Mouse (Mus musculus) heart, embryonic 13.5 days (tissue): ENCODE results near the gene Kif1a. TPM values are rescaled to one million over a fixed set of nuclear protein-coding genes. Genes with fewer than 3 reads are reported as not detected.

Experiments
- ATAC-seq: fragments of 200-750 bp; cut with Nextera tagmentation; 2 replicates; pipeline ENCODE4 v1.8.0; 2017; ENCODE audit warnings: moderate TSS enrichment; ENCODE audit not compliant: insufficient number of reproducible peaks, low FRiP score, low TSS enrichment; ENCODE audit errors: extremely low read depth
- H3K27ac ChIP-seq: fragments of 300-500 bp; sonication (generic); replicated peaks from 2 replicates; pipeline ENCODE4 v1.5.1; 2015; ENCODE audit warnings: moderate library complexity, mild to moderate bottlenecking, inconsistent platforms
- H3K27me3 ChIP-seq: fragments of 300-500 bp; sonication (generic); replicated peaks from 2 replicates; pipeline ENCODE4 v1.6.1; 2015; ENCODE audit warnings: mild to moderate bottlenecking, inconsistent platforms
- H3K36me3 ChIP-seq: fragments of 300-500 bp; sonication (generic); 2 replicates; pipeline ENCODE4 v1.6.1; 2015; ENCODE audit warnings: mild to moderate bottlenecking, inconsistent platforms
- H3K4me1 ChIP-seq: fragments of 300-500 bp; sonication (generic); 2 replicates; pipeline ENCODE4 v1.6.1; 2015; ENCODE audit warnings: inconsistent platforms
- H3K4me2 ChIP-seq: fragments of 300-500 bp; sonication (generic); 2 replicates; pipeline ENCODE4 v1.6.1; 2015; ENCODE audit warnings: inconsistent platforms, mild to moderate bottlenecking, moderate library complexity
- H3K4me3 ChIP-seq: fragments of 300-500 bp; sonication (generic); 2 replicates; pipeline ENCODE4 v1.5.1; 2015; ENCODE audit warnings: moderate library complexity, mild to moderate bottlenecking, inconsistent platforms
- H3K9ac ChIP-seq: fragments of 300-500 bp; sonication (generic); 2 replicates; pipeline ENCODE4 v1.6.1; 2015; ENCODE audit warnings: inconsistent platforms, mild to moderate bottlenecking, moderate library complexity
- H3K9me3 ChIP-seq: fragments of 300-500 bp; sonication (generic); 2 replicates; pipeline ENCODE4 v1.6.1; 2016; ENCODE audit warnings: inconsistent platforms
- WGBS: fragments of 180-500 bp; shearing (Covaris S2); methylation state at CpG from one replicate; pipeline ENCODE4 v1.1.7; 2015; ENCODE audit warnings: mixed read lengths; 5-methylcytosine and 5-hydroxymethylcytosine counted together
- polyA plus RNA-seq: library from polyadenylated mRNA; unstranded; fragments of >200 nt; fragmentation: Nextera tagmentation; extraction: Ambion mirVana; gene quantifications from 2 replicates; pipeline ENCODE4 v1.2.1, GENCODE M21; 2015

Gene Kif1a
- polyA plus RNA-seq, 1 experiment from 2014 or later: 9.7 TPM

DNA sequence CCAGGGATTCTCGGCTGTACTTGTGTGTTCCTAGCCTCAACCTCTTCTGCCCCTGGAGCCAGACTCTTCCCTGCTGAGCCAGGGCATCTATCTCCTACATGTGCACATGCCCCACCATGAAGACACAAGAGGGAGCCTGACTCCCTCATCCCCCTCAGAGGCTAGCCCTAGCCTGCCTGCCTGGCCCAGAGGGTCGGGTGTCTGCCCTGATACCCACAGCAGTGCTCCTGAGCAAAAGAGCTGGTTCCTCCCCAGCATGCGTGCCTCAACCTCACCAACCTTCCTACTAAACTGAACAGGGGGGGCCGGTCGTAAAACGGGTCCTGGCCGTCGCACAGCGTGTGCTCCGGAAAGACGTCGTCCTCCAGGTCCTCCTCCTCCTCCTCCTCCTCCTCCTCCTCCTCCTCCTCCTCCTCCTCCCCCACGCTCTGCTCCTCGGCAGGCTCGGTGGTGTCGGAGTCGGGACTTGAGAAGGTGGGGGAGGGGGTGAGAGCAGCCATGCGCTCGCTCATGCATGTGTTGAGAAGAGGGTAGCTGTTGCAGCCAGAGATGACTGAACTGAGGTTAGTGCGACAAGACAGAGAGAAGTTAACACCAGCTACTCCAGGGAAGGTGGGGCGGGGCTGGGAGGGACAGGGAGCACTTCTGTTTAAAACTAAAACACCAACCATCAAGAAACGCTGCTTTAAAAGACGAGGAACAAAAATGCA is 50.5 kb downstream of the Kif1a start:
- no peak for ATAC-seq
- Histone ChIP-seq H3K36me3 (peaks cover 9% of the 10 kb centered on the region; the same call in 1 of the 2 replicates), H3K27ac (no peak overlapping the region), H3K4me3 (no peak overlapping the region), H3K9ac (no peak overlapping the region), H3K4me1 (no peaks in the 10 kb centered on the region), H3K27me3 (peaks cover 34% of the 10 kb centered on the region), H3K9me3 (no peaks in the 10 kb centered on the region), H3K4me2 (no peak overlapping the region)
- WGBS: 62% methylated on average over 19 of the region's 23 CpGs

DNA sequence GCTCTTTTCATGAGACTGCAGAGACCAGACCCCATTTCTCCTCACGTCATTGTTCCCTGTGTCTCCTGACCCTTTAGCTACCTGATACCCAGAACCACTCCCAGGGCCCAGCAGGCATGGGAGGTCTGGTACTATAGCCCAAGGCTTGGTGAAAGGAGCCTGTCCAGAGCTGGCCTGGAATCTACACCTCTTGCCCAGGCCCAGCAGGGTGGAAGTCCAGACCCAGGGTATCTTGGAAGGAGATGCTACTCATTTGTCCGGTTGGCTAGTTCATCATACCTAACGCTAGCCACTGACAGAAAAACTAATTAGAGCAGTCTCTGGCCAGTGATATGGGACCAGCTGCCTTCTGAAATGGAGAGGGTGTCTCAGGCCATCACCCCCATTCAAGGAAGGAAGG is 51.7 kb downstream of the Kif1a start:
- 76% methylated on average over 3 of the region's 3 CpGs for WGBS
- 0 out of 2 replicates have a peak, but pooled peaks cover 2% of the 10 kb centered on the region for H3K36me3 ChIP-seq
- peaks cover 34% of the 10 kb centered on the region for H3K27me3 ChIP-seq
- no peak overlapping the region for H3K4me2 ChIP-seq
- H3K4me3 ChIP-seq: no peak overlapping the region
- H3K4me1 ChIP-seq: no peaks in the 10 kb centered on the region
- ATAC-seq: no peak
- H3K27ac ChIP-seq: no peak overlapping the region
- no peaks in the 10 kb centered on the region for H3K9me3 ChIP-seq
- H3K9ac ChIP-seq: no peak overlapping the region

DNA sequence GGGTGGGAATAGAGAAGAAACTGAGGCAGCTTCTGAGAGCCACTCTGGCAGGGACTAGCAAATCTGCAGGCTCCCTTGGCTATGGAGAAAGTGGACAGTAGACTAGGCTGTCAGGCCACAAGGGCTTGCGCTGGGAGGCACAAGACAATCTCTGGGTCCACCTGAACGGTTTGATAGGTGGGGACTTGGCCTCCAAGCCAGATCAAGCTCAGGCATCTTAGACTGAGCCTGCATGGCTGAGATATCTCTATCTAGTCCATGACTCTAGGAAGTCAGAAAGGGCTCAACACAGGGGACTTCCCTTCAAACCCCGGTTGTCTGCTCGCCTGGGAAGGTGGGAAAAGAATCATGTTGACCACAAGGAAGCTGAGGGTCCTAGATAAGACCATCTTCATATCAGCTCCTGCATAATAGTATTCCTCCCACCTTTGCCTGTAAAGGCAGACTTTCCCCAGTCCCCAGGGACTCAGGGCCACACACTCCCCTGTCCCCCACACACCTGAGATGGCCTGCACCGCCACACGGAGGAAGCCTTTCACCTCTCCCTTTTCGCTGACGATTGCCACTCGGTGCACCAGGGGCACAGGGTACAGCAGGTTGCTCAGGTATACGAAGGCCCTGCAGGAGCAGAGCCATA is 55.5 kb downstream of the Kif1a start:
- H3K27ac ChIP-seq: no peak overlapping the region
- WGBS: 73% methylated on average over 10 of the region's 10 CpGs
- H3K36me3 ChIP-seq: no peaks in the 10 kb centered on the region

DNA sequence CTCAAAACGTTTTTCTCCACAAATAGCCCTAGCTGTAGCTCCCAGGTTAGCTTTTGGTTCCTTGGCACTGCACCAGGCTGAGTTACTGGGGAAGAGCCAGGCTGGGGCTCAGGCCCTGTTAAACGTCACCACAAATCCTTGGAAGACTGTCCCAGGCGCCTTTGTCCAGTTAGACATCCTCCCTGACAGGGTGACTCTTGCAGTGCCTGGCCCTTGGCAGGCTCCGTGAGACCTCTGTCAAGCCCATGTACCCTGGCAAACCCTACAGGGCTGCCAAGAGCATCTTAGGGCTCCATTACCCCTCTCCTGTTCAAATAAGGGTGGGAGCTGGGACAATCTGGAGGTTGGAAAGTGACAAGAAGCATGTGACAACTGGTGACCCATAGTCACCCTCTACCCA is 65.8 kb downstream of the Kif1a start:
- Histone ChIP-seq H3K9me3 (0 out of 2 replicates have a peak, but pooled peaks cover 7% of the 10 kb centered on the region), H3K27ac (no peak overlapping the region), H3K9ac (no peak overlapping the region)

More for the DNA sequence above, 55.5 kb downstream of the Kif1a start:
- Histone ChIP-seq H3K9ac (no peak overlapping the region), H3K9me3 (no peaks in the 10 kb centered on the region), H3K27me3 (peaks cover 22% of the 10 kb centered on the region), H3K4me2 (no peak overlapping the region), H3K4me3 (no peak overlapping the region), H3K4me1 (no peaks in the 10 kb centered on the region)
- ATAC-seq: no peak

DNA sequence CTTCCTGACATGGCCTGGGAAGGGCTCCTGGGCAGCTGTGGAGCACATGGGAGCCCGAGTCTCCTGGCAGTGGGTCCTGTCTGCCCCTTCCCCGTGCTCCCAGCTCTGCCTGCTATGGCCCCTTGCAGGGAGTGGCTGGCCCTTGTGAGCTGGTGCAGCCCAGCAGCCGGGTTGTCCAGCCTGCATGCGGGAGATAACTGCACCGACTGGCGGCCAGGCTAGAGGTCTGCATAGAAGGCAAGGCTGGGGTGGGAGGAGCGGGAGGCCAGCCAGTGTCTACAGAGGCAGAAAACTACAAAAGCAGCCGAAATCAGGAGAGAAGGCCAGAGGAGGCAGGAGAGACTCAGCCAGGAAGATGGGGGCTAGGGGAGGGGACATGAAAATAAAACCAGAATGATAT is 67.8 kb downstream of the Kif1a start:
- 0 out of 2 replicates have a peak, but pooled peaks cover 7% of the 10 kb centered on the region for H3K9me3 ChIP-seq
- H3K36me3 ChIP-seq: peaks cover 9% of the 10 kb centered on the region; the same call in 1 of the 2 replicates
- H3K4me1 ChIP-seq: peaks cover 32% of the 10 kb centered on the region
- H3K4me2 ChIP-seq: no peak overlapping the region
- H3K27me3 ChIP-seq: no peaks in the 10 kb centered on the region
- 24% methylated on average over 8 of the region's 8 CpGs for WGBS
- ATAC-seq: no peak
- no peak overlapping the region for H3K4me3 ChIP-seq
- H3K9ac ChIP-seq: no peak overlapping the region
- no peak overlapping the region for H3K27ac ChIP-seq

More for the DNA sequence above, 65.8 kb downstream of the Kif1a start:
- no peak for ATAC-seq
- Histone ChIP-seq H3K4me3 (no peak overlapping the region), H3K27me3 (no peaks in the 10 kb centered on the region), H3K36me3 (peaks cover 9% of the 10 kb centered on the region; the same call in 1 of the 2 replicates), H3K4me2 (no peak overlapping the region), H3K4me1 (peaks cover 32% of the 10 kb centered on the region)
- 64% methylated on average over 4 of the region's 4 CpGs for WGBS

DNA sequence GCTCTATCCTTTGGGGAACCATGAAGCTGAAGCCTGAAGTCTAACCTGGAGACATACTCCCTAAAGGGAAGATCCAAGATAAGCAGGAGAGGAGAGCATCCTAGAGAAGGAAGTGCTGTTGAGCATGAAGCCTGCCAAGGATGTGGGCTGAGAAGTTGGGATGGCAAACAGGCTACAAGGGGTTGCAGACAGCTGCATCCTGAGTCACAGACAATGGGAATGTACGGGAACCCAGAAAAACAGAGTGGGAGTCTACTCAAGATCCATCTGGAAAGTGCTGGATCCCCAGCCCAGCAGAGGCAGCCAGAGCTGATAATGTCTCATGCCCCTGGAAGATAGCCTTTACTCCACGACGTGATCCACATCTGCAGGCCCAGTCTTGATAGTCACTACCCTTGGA is 70.6 kb downstream of the Kif1a start:
- Histone ChIP-seq H3K4me3 (no peak overlapping the region), H3K4me2 (no peak overlapping the region), H3K9me3 (no peaks in the 10 kb centered on the region), H3K27ac (no peak overlapping the region), H3K9ac (no peak overlapping the region), H3K27me3 (no peaks in the 10 kb centered on the region), H3K4me1 (peaks cover 32% of the 10 kb centered on the region), H3K36me3 (no peaks in the 10 kb centered on the region)
- WGBS: 69% methylated on average over 3 of the region's 3 CpGs
- no peak for ATAC-seq

GRCm38 (mm10) chr1:93030060-93030459 is 71.7 kb downstream of the Kif1a start:
- no peaks in the 10 kb centered on the region for H3K36me3 ChIP-seq
- H3K27me3 ChIP-seq: no peaks in the 10 kb centered on the region; the same call in 1 of the 2 replicates
- ATAC-seq: no peak
- H3K27ac ChIP-seq: no peak overlapping the region
- WGBS: 46% methylated on average over 2 of the region's 2 CpGs
- H3K4me1 ChIP-seq: peaks cover 27% of the 10 kb centered on the region
- no peak overlapping the region for H3K9ac ChIP-seq
- no peaks in the 10 kb centered on the region for H3K9me3 ChIP-seq
- H3K4me2 ChIP-seq: no peak overlapping the region
- H3K4me3 ChIP-seq: no peak overlapping the region

- 88% methylated on average over 10 of the region's 10 CpGs for WGBS
- no peaks in the 10 kb centered on the region; the same call in 1 of the 2 replicates for H3K27me3 ChIP-seq
- H3K9ac ChIP-seq: no peak overlapping the region
- no peak overlapping the region for H3K4me2 ChIP-seq
- H3K36me3 ChIP-seq: no peaks in the 10 kb centered on the region
- no peaks in the 10 kb centered on the region for H3K9me3 ChIP-seq
- peaks cover 21% of the 10 kb centered on the region for H3K4me1 ChIP-seq
- ATAC-seq: no peak
- H3K27ac ChIP-seq: no peak overlapping the region
- no peak overlapping the region for H3K4me3 ChIP-seq
Measured at GRCm38 (mm10) chr1:93029387-93029786, 72.4 kb downstream of the Kif1a start.

GRCm38 (mm10) chr1:93026600-93026999 is 75.2 kb downstream of the Kif1a start:
- 64% methylated on average over 8 of the region's 8 CpGs for WGBS
- ATAC-seq: no peak

DNA sequence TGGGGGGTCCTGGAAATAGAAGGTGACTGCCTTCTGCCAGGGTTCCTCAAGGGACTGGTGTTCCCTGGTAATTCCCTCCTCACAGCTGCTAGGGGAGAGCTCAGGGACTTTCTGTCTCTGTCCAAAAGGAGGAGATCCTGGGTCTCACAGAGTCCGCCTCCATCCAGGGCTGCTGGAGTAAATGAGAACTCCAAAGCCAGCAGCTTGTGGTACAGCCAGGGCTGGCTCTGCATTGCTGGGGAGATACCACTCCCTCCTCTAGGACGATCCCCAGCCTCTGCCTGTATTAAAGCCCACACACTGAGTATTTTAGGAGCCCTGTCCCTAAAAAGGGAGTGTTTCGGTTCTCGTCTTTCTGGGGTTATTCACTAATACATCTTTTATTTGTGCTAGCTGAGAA is 81.1 kb downstream of the Kif1a start:
- WGBS: 71% methylated on average over 4 of the region's 4 CpGs

More at GRCm38 (mm10) chr1:93026600-93026999, 75.2 kb downstream of the Kif1a start:
- no peak overlapping the region for H3K9ac ChIP-seq
- H3K27me3 ChIP-seq: peaks cover 14% of the 10 kb centered on the region
- no peak overlapping the region for H3K4me2 ChIP-seq
- H3K4me3 ChIP-seq: no peak overlapping the region
- no peak overlapping the region for H3K27ac ChIP-seq
- no peaks in the 10 kb centered on the region for H3K9me3 ChIP-seq
- H3K4me1 ChIP-seq: no peaks in the 10 kb centered on the region
- no peaks in the 10 kb centered on the region for H3K36me3 ChIP-seq

GRCm38 (mm10) chr1:93018716-93019115 is 83.0 kb downstream of the Kif1a start:
- H3K9ac ChIP-seq: no peak overlapping the region
- H3K4me2 ChIP-seq: no peak overlapping the region
- no peak overlapping the region for H3K27ac ChIP-seq
- H3K27me3 ChIP-seq: peaks cover 35% of the 10 kb centered on the region
- 78% methylated on average over 10 of the region's 10 CpGs for WGBS
- ATAC-seq: no peak
- no peaks in the 10 kb centered on the region for H3K36me3 ChIP-seq
- H3K4me3 ChIP-seq: no peak overlapping the region
- no peaks in the 10 kb centered on the region for H3K4me1 ChIP-seq
- no peaks in the 10 kb centered on the region for H3K9me3 ChIP-seq

More for the DNA sequence above, 81.1 kb downstream of the Kif1a start:
- ATAC-seq: no peak
- H3K4me1 ChIP-seq: no peaks in the 10 kb centered on the region
- H3K4me3 ChIP-seq: no peak overlapping the region
- peaks cover 35% of the 10 kb centered on the region for H3K27me3 ChIP-seq
- H3K4me2 ChIP-seq: no peak overlapping the region
- H3K9me3 ChIP-seq: no peaks in the 10 kb centered on the region
- no peaks in the 10 kb centered on the region for H3K36me3 ChIP-seq
- H3K9ac ChIP-seq: no peak overlapping the region
- H3K27ac ChIP-seq: no peak overlapping the region
